Mouse (Mus musculus) MEL (cell line): Measurements from ENCODE around the gene Dis3l2.
A peak's percentile ranks its signal among the peaks of the same experiment; 100 is the strongest.

ENCODE experiments used
- CHD2 ChIP-seq: IDR thresholded peaks from 2 replicates; pipeline ENCODE4 v1.6.1; 2011; ENCODE audit warnings: low read length, improper control_type of control experiment
- CTCF ChIP-seq, 3 experiments: IDR thresholded peaks in 2 of 3; conservative IDR thresholded peaks in 1 of 3; 2 replicates each; pipeline ENCODE4 v1.5.1; 2011 to 2012; ENCODE audit warnings: low read length in 3 of 3, low read depth in 2 of 3, mild to moderate bottlenecking in 2 of 3, improper control_type of control experiment in 1 of 3, inconsistent platforms in 1 of 3, mixed read lengths in 1 of 3, moderate library complexity in 1 of 3; ENCODE audit not compliant: control insufficient read depth in 1 of 3, insufficient read depth in 1 of 3, poor library complexity in 1 of 3, severe bottlenecking in 1 of 3
- GATA1 ChIP-seq: IDR thresholded peaks from 2 replicates; pipeline ENCODE4 v1.6.1; 2011; ENCODE audit warnings: low read depth, low read length, improper control_type of control experiment
- JUND ChIP-seq: IDR thresholded peaks from 2 replicates; pipeline ENCODE4 v1.6.1; 2011; ENCODE audit warnings: low read depth, mild to moderate bottlenecking, improper control_type of control experiment, low read length
- KAT2A ChIP-seq: conservative IDR thresholded peaks from 2 replicates; pipeline ENCODE4 v1.6.1; 2012; ENCODE audit warnings: low read depth, low read length, improper control_type of control experiment, inconsistent platforms
- NELFE ChIP-seq: IDR thresholded peaks from 2 replicates; pipeline ENCODE4 v1.6.1; 2011; ENCODE audit warnings: low read depth, low read length, improper control_type of control experiment
- POLR2A ChIP-seq, 2 experiments: IDR thresholded peaks; 2 replicates each; pipeline ENCODE4 v1.6.1; 2011 to 2012; ENCODE audit warnings: low read length in 2 of 2, mild to moderate bottlenecking in 2 of 2, control low read depth in 1 of 2, improper control_type of control experiment in 1 of 2, low read depth in 1 of 2, moderate library complexity in 1 of 2; ENCODE audit not compliant: control insufficient read depth in 1 of 2, insufficient read depth in 1 of 2, poor library complexity in 1 of 2
- RAD21 ChIP-seq: IDR thresholded peaks from 2 replicates; pipeline ENCODE4 v1.6.1; 2011; ENCODE audit warnings: mild to moderate bottlenecking, low read depth, low read length, improper control_type of control experiment
- RCOR1 ChIP-seq: IDR thresholded peaks from 2 replicates; pipeline ENCODE4 v1.6.1; 2012; ENCODE audit warnings: low read depth, mild to moderate bottlenecking, inconsistent platforms, low read length, improper control_type of control experiment
- USF2 ChIP-seq, 2 experiments: IDR thresholded peaks; 2 replicates each; pipeline ENCODE4 v1.6.1; 2011 to 2012; ENCODE audit warnings: improper control_type of control experiment in 2 of 2, low read length in 2 of 2, borderline replicate concordance in 1 of 2, inconsistent platforms in 1 of 2, low read depth in 1 of 2, mild to moderate bottlenecking in 1 of 2; ENCODE audit not compliant: insufficient read depth in 1 of 2

GRCm38 (mm10) chr1:86696948-86697347 is 6.7 kb upstream of the Dis3l2 start:
- TF ChIP-seq JUND (no peak), USF2 (IDR thresholded peaks at IDR 0.05; ENCODE audit: borderline replicate concordance in 1 of 2, insufficient read depth in 1 of 2, low read depth in 1 of 2, low read length in 2 of 2) (no peak), CTCF (IDR thresholded peaks at IDR 0.05 in 2 of 3, conservative IDR thresholded peaks at IDR 0.05 in 1 of 3; ENCODE audit: control insufficient read depth in 1 of 3, insufficient read depth in 1 of 3, low read depth in 2 of 3, low read length in 3 of 3, poor library complexity in 1 of 3, severe bottlenecking in 1 of 3) (peak; percentile 45 to 59 (median 59)), RAD21 (peak; percentile 28), GATA1 (no peak), CHD2 (no peak), POLR2A (IDR thresholded peaks at IDR 0.05; ENCODE audit: control insufficient read depth in 1 of 2, insufficient read depth in 1 of 2, low read depth in 1 of 2, low read length in 2 of 2, poor library complexity in 1 of 2) (no peak), NELFE (no peak), RCOR1 (no peak), KAT2A (no peak)
